Mouse (Mus musculus): ENCODE results near the gene Vmn2r26. TPM values are rescaled to one million over a fixed set of nuclear protein-coding genes. Genes with fewer than 3 reads are reported as not detected.

The Vmn2r26 gene
- polyA plus RNA-seq (2015; fragmentation: Illumina TruSeq; extraction: RNeasy Lipid Tissue Mini Kit (QIAGEN cat#74804); ENCODE audit: low read depth, low replicate concordance) = not detected

GRCm38 (mm10) chr6:124024268-124024667 is at the start of gene Vmn2r26:
Gene Vmn2r26 (plus strand): TSS chr6:124024568.

Other genes starting within 250 kb of the Vmn2r26 start
- not detected for gene Vmn2r24, start 245.7 kb upstream of the Vmn2r26 start, polyA plus RNA-seq (2015; fragmentation: Illumina TruSeq; extraction: RNeasy Lipid Tissue Mini Kit (QIAGEN cat#74804); ENCODE audit: low read depth, low replicate concordance)
- gene Vmn2r25, start 171.1 kb upstream of the Vmn2r26 start, polyA plus RNA-seq (2015; fragmentation: Illumina TruSeq; extraction: RNeasy Lipid Tissue Mini Kit (QIAGEN cat#74804); ENCODE audit: low read depth, low replicate concordance) = not detected
- not detected for gene Vmn2r27, start 207.3 kb downstream of the Vmn2r26 start, polyA plus RNA-seq (2015; fragmentation: Illumina TruSeq; extraction: RNeasy Lipid Tissue Mini Kit (QIAGEN cat#74804); ENCODE audit: low read depth, low replicate concordance)

Data from brain, adult 10 weeks (tissue).